Mouse (Mus musculus) heart, postnatal 0 days (tissue): ENCODE results near the gene Rerg.

Experiments
- CTCF ChIP-seq: IDR thresholded peaks from 2 replicates; pipeline ENCODE4 v1.5.1; 2016; ENCODE audit warnings: antibody characterized with exemption, control low read depth, low read depth
- EP300 ChIP-seq: IDR thresholded peaks from 2 replicates; pipeline ENCODE4 v1.6.1; 2016; ENCODE audit warnings: antibody characterized with exemption, low read depth

GRCm38 (mm10) chr6:137170646-137171045 is 349 bp upstream of the Rerg start:
- no peak for TF ChIP-seq CTCF
- no peak for TF ChIP-seq EP300
